Mouse (Mus musculus): Measurements from ENCODE around the gene Kcna7.
"Not testable (repeated sequence)": the region's sequence is repeated elsewhere in the genome, so short reads cannot be mapped to it uniquely, and the experiment has no call there.

The Kcna7 gene

GRCm38 (mm10) chr7:45405091-45406075, at the start of gene Kcna7:
Gene Kcna7, plus strand, starts transcription at chr7:45405653.
- DNase-seq (ENCODE audit: low read depth, low spot score) = no peak

- no peak for DNase-seq (ENCODE audit: low read depth, low spot score)
Measured at GRCm38 (mm10) chr7:45356087-45356486, 49.4 kb upstream of the Kcna7 start.

GRCm38 (mm10) chr7:45359081-45359480, 46.4 kb upstream of the Kcna7 start:
- DNase-seq (ENCODE audit: low read depth, low spot score) = not testable (repeated sequence)

- no peak for DNase-seq (ENCODE audit: low read depth, low spot score)
Measured at GRCm38 (mm10) chr7:45360404-45361125, 44.9 kb upstream of the Kcna7 start.

- peak; percentile 63 for DNase-seq (ENCODE audit: low read depth, low spot score)
Measured at GRCm38 (mm10) chr7:45361243-45361804, 44.1 kb upstream of the Kcna7 start.

GRCm38 (mm10) chr7:45362801-45363200, 42.7 kb upstream of the Kcna7 start:
- no peak for DNase-seq (ENCODE audit: low read depth, low spot score)

- no peak for DNase-seq (ENCODE audit: low read depth, low spot score)
Measured at GRCm38 (mm10) chr7:45363983-45364382, 41.5 kb upstream of the Kcna7 start.

GRCm38 (mm10) chr7:45365742-45366651, 39.5 kb upstream of the Kcna7 start:
- no peak for DNase-seq (ENCODE audit: low read depth, low spot score)

GRCm38 (mm10) chr7:45366652-45367019, 38.8 kb upstream of the Kcna7 start, which contains the start of gene Ppfia3:
Gene Ppfia3, minus strand, starts transcription at chr7:45367019.
- no peak for DNase-seq (ENCODE audit: low read depth, low spot score)

- DNase-seq (ENCODE audit: low read depth, low spot score) = peak; percentile 91
Measured at GRCm38 (mm10) chr7:45367020-45367880, 38.2 kb upstream of the Kcna7 start.

GRCm38 (mm10) chr7:45368178-45368577, 37.3 kb upstream of the Kcna7 start:
- DNase-seq (ENCODE audit: low read depth, low spot score) = no peak

- no peak for DNase-seq (ENCODE audit: low read depth, low spot score)
Measured at GRCm38 (mm10) chr7:45369022-45369745, 36.3 kb upstream of the Kcna7 start.

- no peak for DNase-seq (ENCODE audit: low read depth, low spot score)
Measured at GRCm38 (mm10) chr7:45369836-45370474, 35.5 kb upstream of the Kcna7 start.

- peak; percentile 65 for DNase-seq (ENCODE audit: low read depth, low spot score)
Measured at GRCm38 (mm10) chr7:45370475-45371311, 34.8 kb upstream of the Kcna7 start, which contains the start of gene Lin7b. Gene Lin7b, minus strand, starts transcription at chr7:45370583.

GRCm38 (mm10) chr7:45372371-45372770, 33.1 kb upstream of the Kcna7 start:
- no peak for DNase-seq (ENCODE audit: low read depth, low spot score)

- no peak for DNase-seq (ENCODE audit: low read depth, low spot score)
Measured at GRCm38 (mm10) chr7:45374620-45375019, 30.8 kb upstream of the Kcna7 start.

GRCm38 (mm10) chr7:45376057-45376456, 29.4 kb upstream of the Kcna7 start:
- no peak for DNase-seq (ENCODE audit: low read depth, low spot score)

GRCm38 (mm10) chr7:45386077-45386476, 19.4 kb upstream of the Kcna7 start:
- no peak for DNase-seq (ENCODE audit: low read depth, low spot score)
